Mouse (Mus musculus) embryonic facial prominence, embryonic 14.5 days (tissue): ENCODE data around the gene Stip1. TPM values are rescaled to one million over a fixed set of nuclear protein-coding genes. Genes with fewer than 3 reads are reported as not detected.

ENCODE experiments used
- ATAC-seq: fragments of 200-750 bp; cut with Nextera tagmentation; 2 replicates; pipeline ENCODE4 v1.8.0; 2017; ENCODE audit warnings: low read depth, moderate number of reproducible peaks, moderate TSS enrichment
- DNase-seq: peaks from one replicate; pipeline ENCODE4 v3.0.0-alpha.2; 2015; ENCODE audit warnings: low spot score
- H3K27ac ChIP-seq: fragments of 300-500 bp; sonication (generic); replicated peaks from 2 replicates; pipeline ENCODE4 v1.5.1; 2014; ENCODE audit warnings: low read depth, mild to moderate bottlenecking, low read length, moderate library complexity
- H3K27me3 ChIP-seq: fragments of 300-500 bp; sonication (generic); replicated peaks from 2 replicates; pipeline ENCODE4 v1.6.1; 2014; ENCODE audit warnings: low read length; ENCODE audit not compliant: control insufficient read depth, insufficient read depth
- H3K36me3 ChIP-seq: fragments of 300-500 bp; sonication (generic); 2 replicates; pipeline ENCODE4 v1.6.1; 2014; ENCODE audit warnings: low read length, mixed read lengths; ENCODE audit not compliant: control insufficient read depth, insufficient read depth
- H3K4me1 ChIP-seq: fragments of 300-500 bp; sonication (generic); 2 replicates; pipeline ENCODE4 v1.6.1; 2014; ENCODE audit warnings: antibody characterized with exemption, low read length; ENCODE audit not compliant: control insufficient read depth, insufficient read depth
- H3K4me2 ChIP-seq: fragments of 300-500 bp; sonication (generic); 2 replicates; pipeline ENCODE4 v1.6.1; 2014; ENCODE audit warnings: low read depth, mild to moderate bottlenecking, low read length, moderate library complexity, mixed read lengths
- H3K4me3 ChIP-seq: fragments of 300-500 bp; sonication (generic); 2 replicates; pipeline ENCODE4 v1.5.1; 2014; ENCODE audit warnings: low read depth, mild to moderate bottlenecking, low read length
- H3K9ac ChIP-seq: fragments of 300-500 bp; sonication (generic); 2 replicates; pipeline ENCODE4 v1.6.1; 2014; ENCODE audit warnings: low read depth, mild to moderate bottlenecking, low read length, moderate library complexity, mixed read lengths
- H3K9me3 ChIP-seq: fragments of 300-500 bp; sonication (generic); 2 replicates; pipeline ENCODE4 v1.6.1; 2016; ENCODE audit warnings: low read length; ENCODE audit not compliant: control insufficient read depth
- WGBS: fragments of 180-500 bp; shearing (Covaris S2); extraction: QIAGEN DNeasy Blood & Tissue Kit; methylation state at CpG from one replicate; pipeline ENCODE4 v1.1.7; 2014; 5-methylcytosine and 5-hydroxymethylcytosine counted together
- polyA plus RNA-seq: library from polyadenylated mRNA; unstranded; fragments of >200 nt; fragmentation: Nextera tagmentation; extraction: Ambion mirVana; gene quantifications from 2 replicates; pipeline ENCODE4 v1.2.1, GENCODE M21; 2014

Stip1 gene
- polyA plus RNA-seq, 1 experiment from 2014 or later: 228 TPM

GRCm38 (mm10) chr19:7040637-7041130, 917 bp upstream of the Stip1 start:
- H3K27me3 ChIP-seq: no peaks in the 10 kb centered on the region
- H3K4me1 ChIP-seq: peaks cover 13% of the 10 kb centered on the region
- H3K27ac ChIP-seq: peak overlapping the region; percentile 92
- 27% methylated on average over 13 of the region's 13 CpGs for WGBS
- peak overlapping the region; percentile 48 for H3K4me3 ChIP-seq
- no peaks in the 10 kb centered on the region for H3K9me3 ChIP-seq
- peak overlapping the region; percentile 77 for H3K9ac ChIP-seq
- no peak for DNase-seq
- H3K4me2 ChIP-seq: peak overlapping the region; percentile 91
- no peak for ATAC-seq
- H3K36me3 ChIP-seq: peaks cover 3% of the 10 kb centered on the region; the same call in 1 of the 2 replicates

GRCm38 (mm10) chr19:7039088-7039720, 563 bp downstream of the Stip1 start:
- H3K27ac ChIP-seq: peak overlapping the region; percentile 85
- H3K36me3 ChIP-seq: peaks cover 18% of the 10 kb centered on the region
- H3K4me1 ChIP-seq: peaks cover 13% of the 10 kb centered on the region
- peak overlapping the region; percentile 90 for H3K9ac ChIP-seq
- H3K4me2 ChIP-seq: peak overlapping the region; percentile 85
- ATAC-seq (peak; percentile 5), DNase-seq (peak; percentile 67)
- no peaks in the 10 kb centered on the region for H3K9me3 ChIP-seq
- no peaks in the 10 kb centered on the region for H3K27me3 ChIP-seq
- peak overlapping the region; percentile 93 for H3K4me3 ChIP-seq
- WGBS: 3% methylated on average over 19 of the region's 35 CpGs

- Histone ChIP-seq H3K27ac (no peak overlapping the region), H3K4me2 (no peak overlapping the region), H3K4me1 (peaks cover 9% of the 10 kb centered on the region), H3K9me3 (no peaks in the 10 kb centered on the region), H3K27me3 (no peaks in the 10 kb centered on the region), H3K4me3 (no peak overlapping the region), H3K9ac (no peak overlapping the region), H3K36me3 (peaks cover 68% of the 10 kb centered on the region)
- DNase-seq (no peak), ATAC-seq (no peak)
- WGBS: 94% methylated on average over 5 of the region's 5 CpGs
Observed at GRCm38 (mm10) chr19:7034006-7034405, 5.8 kb downstream of the Stip1 start.

- no peaks in the 10 kb centered on the region for H3K27me3 ChIP-seq
Observed at GRCm38 (mm10) chr19:7029531-7029930, 10.2 kb downstream of the Stip1 start.

GRCm38 (mm10) chr19:7020224-7020641, 19.5 kb downstream of the Stip1 start:
- DNase-seq: peak; percentile 61
- ATAC-seq: peak; percentile 73

More at GRCm38 (mm10) chr19:7029531-7029930, 10.2 kb downstream of the Stip1 start:
- WGBS: 95% methylated on average over 5 of the region's 5 CpGs
- H3K4me2 ChIP-seq: no peak overlapping the region
- peaks cover 99% of the 10 kb centered on the region for H3K36me3 ChIP-seq
- no peak overlapping the region for H3K4me3 ChIP-seq
- no peaks in the 10 kb centered on the region for H3K9me3 ChIP-seq
- no peak overlapping the region for H3K27ac ChIP-seq
- DNase-seq (no peak), ATAC-seq (no peak)
- H3K4me1 ChIP-seq: no peaks in the 10 kb centered on the region
- no peak overlapping the region for H3K9ac ChIP-seq

GRCm38 (mm10) chr19:7019191-7019590, 20.6 kb downstream of the Stip1 start, which contains the start of gene Fermt3:
Gene Fermt3 (minus strand): TSS chr19:7019469.
- no peaks in the 10 kb centered on the region for H3K4me1 ChIP-seq
- H3K4me2 ChIP-seq: no peak within 1 kb of the TSS
- no peak within 1 kb of the TSS for H3K9ac ChIP-seq
- DNase-seq (peak; percentile 17), ATAC-seq (0 out of 2 replicates have a peak, but pooled peaks have one; percentile 28)
- WGBS: 86% methylated on average over 5 of the region's 5 CpGs
- H3K27ac ChIP-seq: no peak within 1 kb of the TSS; the same call in 1 of the 2 replicates
- no peaks in the 10 kb centered on the region for H3K27me3 ChIP-seq
- peaks cover 57% of the 10 kb centered on the region for H3K36me3 ChIP-seq
- H3K9me3 ChIP-seq: no peaks in the 10 kb centered on the region
- H3K4me3 ChIP-seq: no peak within 1 kb of the TSS

More at GRCm38 (mm10) chr19:7020224-7020641, 19.5 kb downstream of the Stip1 start:
- H3K9me3 ChIP-seq: no peaks in the 10 kb centered on the region
- WGBS: 44% methylated on average over 3 of the region's 3 CpGs
- H3K27me3 ChIP-seq: no peaks in the 10 kb centered on the region
- H3K27ac ChIP-seq: no peak overlapping the region
- H3K36me3 ChIP-seq: peaks cover 62% of the 10 kb centered on the region
- H3K4me3 ChIP-seq: no peak overlapping the region
- H3K9ac ChIP-seq: no peak overlapping the region
- no peaks in the 10 kb centered on the region for H3K4me1 ChIP-seq
- no peak overlapping the region for H3K4me2 ChIP-seq

GRCm38 (mm10) chr19:7018546-7018945, 21.2 kb downstream of the Stip1 start:
- Histone ChIP-seq H3K9me3 (no peaks in the 10 kb centered on the region), H3K27ac (no peak overlapping the region; the same call in 1 of the 2 replicates), H3K9ac (no peak overlapping the region), H3K4me3 (no peak overlapping the region), H3K27me3 (no peaks in the 10 kb centered on the region), H3K4me1 (no peaks in the 10 kb centered on the region), H3K36me3 (peaks cover 51% of the 10 kb centered on the region), H3K4me2 (no peak overlapping the region)
- WGBS: 83% methylated on average over 11 of the region's 11 CpGs
- DNase-seq: no peak
- no peak for ATAC-seq

- H3K4me1 ChIP-seq: no peaks in the 10 kb centered on the region
- DNase-seq (no peak), ATAC-seq (no peak)
- H3K9me3 ChIP-seq: no peaks in the 10 kb centered on the region
- H3K4me3 ChIP-seq: no peak overlapping the region
- H3K36me3 ChIP-seq: peaks cover 43% of the 10 kb centered on the region
- H3K27me3 ChIP-seq: no peaks in the 10 kb centered on the region
- no peak overlapping the region for H3K9ac ChIP-seq
- no peak overlapping the region for H3K4me2 ChIP-seq
- no peak overlapping the region for H3K27ac ChIP-seq
- WGBS: 85% methylated on average over 12 of the region's 12 CpGs
Observed at GRCm38 (mm10) chr19:7017541-7018457, 22.0 kb downstream of the Stip1 start.
